Mouse (Mus musculus): ENCODE results near the gene Pheta2.

DNA sequence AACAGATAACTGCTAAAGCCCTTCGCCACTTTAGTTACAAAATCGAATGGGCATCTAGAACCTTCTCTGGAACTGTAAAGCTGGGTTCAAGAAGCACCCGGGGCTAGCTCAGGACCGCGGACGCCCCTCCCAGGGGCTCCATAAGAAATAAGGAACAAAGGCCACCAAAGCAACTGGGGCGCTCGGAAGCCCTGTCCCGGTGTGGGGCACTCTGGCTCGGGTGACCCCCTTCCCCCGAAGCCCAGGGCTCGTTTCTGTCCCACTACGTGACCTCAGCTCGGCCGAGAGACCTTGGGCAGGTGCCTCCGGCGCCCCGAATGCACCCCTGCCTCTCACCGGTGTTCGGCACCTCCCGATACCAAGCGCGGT is 15.0 kb downstream of the Pheta2 start:
- TF ChIP-seq CTCF (IDR thresholded peaks at IDR 0.05; ENCODE audit: low read depth, low read length) (no peak), POLR2A (IDR thresholded peaks at IDR 0.05; ENCODE audit: borderline replicate concordance, low read depth, low read length) (no peak)
